Mouse (Mus musculus): ENCODE results near the gene Rmnd1. TPM values are rescaled to one million over a fixed set of nuclear protein-coding genes. Genes with fewer than 3 reads are reported as not detected.

The Rmnd1 gene
- total RNA-seq, 2 experiments from 2014 or later: 30.1 to 43.7 TPM

DNA sequence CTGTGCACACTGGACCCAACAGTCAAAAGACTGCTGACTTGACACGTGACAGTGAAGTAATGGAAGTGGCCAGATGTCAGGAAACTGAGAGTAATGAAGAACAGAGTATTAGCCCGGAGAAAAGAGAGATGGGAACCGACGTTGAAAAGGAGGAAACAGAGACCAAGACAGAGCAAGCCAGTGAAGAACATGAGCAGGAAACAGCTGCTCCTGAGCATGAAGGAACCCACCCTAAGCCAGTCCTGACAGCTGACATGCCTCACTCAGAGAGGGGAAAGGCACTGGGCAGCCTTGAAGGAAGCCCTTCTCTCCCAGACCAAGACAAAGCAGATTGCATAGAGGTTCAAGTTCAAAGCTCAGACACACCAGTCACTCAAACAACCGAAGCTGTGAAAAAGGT, 75.5 kb downstream of the Rmnd1 start:
- DNase-seq (ENCODE audit: extremely low spot score in 1 of 2, low spot score in 1 of 2): no peak

DNA sequence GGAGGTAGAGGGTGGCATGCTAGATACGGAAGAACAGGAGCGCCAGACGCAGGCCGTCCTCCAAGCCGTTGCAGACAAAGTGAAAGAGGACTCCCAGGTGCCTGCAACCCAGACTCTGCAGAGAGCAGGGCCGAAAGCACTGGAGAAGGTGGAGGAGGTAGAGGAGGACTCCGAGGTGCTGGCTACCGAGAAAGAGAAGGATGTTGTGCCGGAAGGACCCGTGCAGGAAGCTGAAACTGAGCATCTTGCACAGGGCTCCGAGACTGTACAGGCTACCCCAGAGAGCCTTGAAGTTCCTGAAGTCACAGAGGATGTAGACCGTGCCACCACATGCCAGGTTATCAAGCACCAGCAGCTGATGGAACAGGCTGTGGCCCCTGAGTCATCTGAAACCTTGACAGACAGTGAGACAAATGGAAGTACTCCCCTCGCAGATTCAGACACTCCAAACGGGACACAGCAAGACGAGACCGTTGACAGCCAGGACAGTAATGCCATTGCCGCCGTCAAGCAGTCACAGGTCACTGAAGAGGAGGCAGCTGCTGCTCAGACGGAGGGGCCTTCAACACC, 76.2 kb downstream of the Rmnd1 start:
- DNase-seq (ENCODE audit: extremely low spot score in 1 of 2, low spot score in 1 of 2): no peak

DNA sequence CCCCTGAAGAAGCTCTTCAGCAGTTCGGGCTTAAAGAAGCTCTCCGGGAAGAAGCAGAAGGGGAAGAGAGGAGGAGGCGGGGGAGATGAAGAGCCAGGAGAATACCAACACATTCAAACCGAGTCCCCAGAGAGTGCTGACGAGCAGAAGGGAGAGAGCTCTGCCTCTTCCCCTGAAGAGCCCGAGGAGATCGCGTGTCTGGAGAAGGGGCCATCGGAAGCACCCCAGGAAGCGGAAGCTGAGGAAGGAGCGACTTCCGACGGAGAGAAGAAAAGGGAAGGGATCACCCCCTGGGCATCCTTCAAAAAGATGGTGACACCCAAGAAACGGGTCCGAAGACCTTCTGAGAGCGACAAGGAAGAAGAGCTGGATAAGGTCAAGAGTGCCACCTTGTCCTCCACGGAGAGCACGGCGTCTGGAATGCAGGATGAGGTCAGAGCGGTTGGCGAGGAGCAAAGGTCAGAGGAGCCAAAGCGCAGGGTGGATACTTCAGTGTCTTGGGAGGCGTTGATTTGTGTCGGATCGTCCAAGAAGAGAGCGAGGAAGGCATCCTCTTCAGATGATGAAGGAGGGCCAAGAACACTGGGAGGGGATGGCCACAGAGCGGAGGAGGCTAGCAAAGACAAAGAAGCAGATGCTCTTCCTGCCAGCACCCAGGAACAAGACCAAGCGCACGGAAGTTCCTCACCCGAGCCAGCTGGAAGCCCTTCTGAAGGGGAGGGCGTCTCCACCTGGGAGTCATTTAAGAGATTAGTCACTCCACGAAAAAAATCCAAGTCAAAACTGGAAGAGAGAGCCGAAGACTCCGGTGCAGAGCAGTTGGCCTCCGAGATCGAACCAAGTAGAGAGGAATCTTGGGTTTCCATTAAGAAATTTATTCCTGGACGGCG, 77.6 kb downstream of the Rmnd1 start:
- DNase-seq (ENCODE audit: extremely low spot score in 1 of 2, low spot score in 1 of 2): no peak

Other genes starting within 250 kb of the Rmnd1 start
- gene Akap12, start 166.0 kb downstream of the Rmnd1 start, total RNA-seq (2021): 10 to 100 TPM; 10.8 to 11.6 TPM
- 10 to 100 TPM; 11.4 to 12.1 TPM for gene Zbtb2, start 44.3 kb downstream of the Rmnd1 start, total RNA-seq (2021)
- gene Armt1, start 79 bp upstream of the Rmnd1 start, total RNA-seq (2021): 10 to 100 TPM; 19.6 to 23.8 TPM
- gene Ccdc170, start 50.1 kb upstream of the Rmnd1 start, total RNA-seq (2021): 1 to 10 TPM in 1 of 2 experiments, under 1 TPM in 1; 0.32 to 1.3 TPM
- 1 to 10 TPM; 2.4 to 2.8 TPM for gene Esr1, start 179.2 kb upstream of the Rmnd1 start, total RNA-seq (2021)

Data from layer of hippocampus, postnatal 25 days (tissue).